Mouse (Mus musculus) heart, embryonic 14.5 days (tissue): Measurements from ENCODE around the gene Gm7137. TPM values are rescaled to one million over a fixed set of nuclear protein-coding genes. Genes with fewer than 3 reads are reported as not detected.
"Not testable (repeated sequence)": the region's sequence is repeated elsewhere in the genome, so short reads cannot be mapped to it uniquely, and the experiment has no call there.

Experiments used
- ATAC-seq: fragments of 200-750 bp; cut with Nextera tagmentation; 2 replicates; pipeline ENCODE4 v1.8.0; 2017; ENCODE audit warnings: low read depth, moderate TSS enrichment; ENCODE audit not compliant: insufficient number of reproducible peaks, insufficient read depth, low FRiP score
- H3K27ac ChIP-seq, 2 experiments: fragments of 200-500 bp in 1 of 2; fragments of 300-500 bp in 1 of 2; sonication (generic) in 1 of 2; replicated peaks in 1 of 2; 2 replicates each; pipeline ENCODE4 v1.5.1; 2012 to 2014; ENCODE audit warnings: low read depth in 2 of 2, low read length in 2 of 2, control low read depth in 1 of 2, mild to moderate bottlenecking in 1 of 2, mixed read lengths in 1 of 2; ENCODE audit not compliant: control insufficient read depth in 1 of 2, insufficient read depth in 1 of 2
- H3K27me3 ChIP-seq: fragments of 300-500 bp; sonication (generic); 2 replicates; pipeline ENCODE4 v1.6.1; 2014; ENCODE audit warnings: mild to moderate bottlenecking, low read length, control low read depth; ENCODE audit not compliant: control insufficient read depth, insufficient read depth
- H3K36me3 ChIP-seq: fragments of 300-500 bp; sonication (generic); 2 replicates; pipeline ENCODE4 v1.6.1; 2014; ENCODE audit warnings: mild to moderate bottlenecking, control low read depth, low read length, mixed read lengths; ENCODE audit not compliant: control insufficient read depth, insufficient read depth
- H3K4me1 ChIP-seq, 2 experiments: fragments of 200-500 bp in 1 of 2; fragments of 300-500 bp in 1 of 2; sonication (generic) in 1 of 2; 2 replicates each; pipeline ENCODE4 v1.6.1; 2012 to 2014; ENCODE audit warnings: low read length in 2 of 2, control low read depth in 1 of 2, mixed read lengths in 1 of 2; ENCODE audit not compliant: control insufficient read depth in 2 of 2, insufficient read depth in 2 of 2
- H3K4me2 ChIP-seq: fragments of 300-500 bp; sonication (generic); 2 replicates; pipeline ENCODE4 v1.6.1; 2014; ENCODE audit warnings: mild to moderate bottlenecking, low read length
- H3K4me3 ChIP-seq, 2 experiments: fragments of 200-500 bp in 1 of 2; fragments of 300-500 bp in 1 of 2; sonication (generic) in 1 of 2; 2 replicates each; pipeline ENCODE4 v1.5.1; 2012 to 2014; ENCODE audit warnings: low read length in 2 of 2, mild to moderate bottlenecking in 2 of 2, control low read depth in 1 of 2, low read depth in 1 of 2, moderate library complexity in 1 of 2; ENCODE audit not compliant: control insufficient read depth in 1 of 2, insufficient read depth in 1 of 2
- H3K9ac ChIP-seq: fragments of 300-500 bp; sonication (generic); 2 replicates; pipeline ENCODE4 v1.6.1; 2014; ENCODE audit warnings: mild to moderate bottlenecking, low read length
- H3K9me3 ChIP-seq: fragments of 300-500 bp; sonication (generic); 2 replicates; pipeline ENCODE4 v1.6.1; 2016; ENCODE audit warnings: low read length, control low read depth; ENCODE audit not compliant: control insufficient read depth
- WGBS: fragments of 180-500 bp; shearing (Covaris S2); extraction: QIAGEN DNeasy Blood & Tissue Kit; methylation state at CpG from one replicate; pipeline ENCODE4 v1.1.7; 2014; 5-methylcytosine and 5-hydroxymethylcytosine counted together
- polyA plus RNA-seq: library from polyadenylated mRNA; unstranded; fragments of >200 nt; fragmentation: Nextera tagmentation; extraction: Ambion mirVana; gene quantifications from 2 replicates; pipeline ENCODE4 v1.2.1, GENCODE M21; 2014

Gm7137 gene
- polyA plus RNA-seq: not detected in 2 replicates

DNA sequence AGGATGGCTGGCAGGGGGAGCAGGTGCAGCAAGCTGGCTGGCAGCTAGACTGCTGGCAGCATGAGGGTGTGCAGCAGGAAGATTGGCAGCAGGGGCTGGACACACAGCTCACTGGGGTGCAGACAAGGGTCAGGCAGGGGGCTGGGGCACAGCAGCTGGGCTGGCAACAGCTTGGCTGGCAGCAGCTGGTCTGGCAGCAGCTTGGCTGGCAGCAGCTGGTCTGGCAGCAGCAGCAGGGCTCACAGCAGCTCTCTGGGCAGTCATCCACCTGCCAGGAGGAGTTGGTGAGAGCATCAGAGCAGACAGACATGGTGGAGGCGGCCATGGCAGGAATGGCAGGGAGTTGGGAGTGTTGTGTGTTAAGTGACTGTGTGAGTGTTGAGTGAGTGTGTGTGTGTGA lies at the start of gene Gm7137:
TSS of gene Gm7137 (minus strand) at position 325 of the 400 bp plus-strand sequence.
- not testable (repeated sequence) for H3K27ac ChIP-seq, H3K27me3 ChIP-seq
- 20% methylated on average over 1 of the region's 1 CpGs for WGBS

DNA sequence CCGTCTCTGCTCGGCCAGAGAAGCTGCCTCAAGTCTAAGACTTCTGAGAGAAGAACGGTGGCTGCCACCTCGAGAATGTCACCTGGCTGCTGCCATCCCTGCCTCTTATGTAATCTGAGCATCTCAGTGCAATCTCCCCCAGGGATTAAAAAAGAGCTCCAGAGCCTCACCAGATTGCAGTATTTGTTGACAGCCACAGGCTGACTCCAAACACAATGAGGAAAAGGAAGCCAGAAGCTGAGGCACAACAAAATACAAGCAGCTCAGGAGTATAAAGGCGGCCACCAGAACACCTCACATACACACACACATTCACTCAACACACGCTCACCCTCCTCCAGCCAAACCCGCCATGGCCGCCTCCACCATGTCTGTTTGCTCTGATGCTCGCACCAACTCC lies 47.6 kb upstream of the Gm7137 start, which contains the start of gene Krtap10-10:
TSS of gene Krtap10-10 (plus strand) at position 301 of the 400 bp plus-strand sequence.
- 66% methylated on average over 9 of the region's 9 CpGs for WGBS
- Histone ChIP-seq H3K4me2 (no peak within 1 kb of the TSS), H3K9me3 (no peaks in the 10 kb centered on the region), H3K27me3 (no peaks in the 10 kb centered on the region), H3K4me1 (no peaks in the 10 kb centered on the region), H3K9ac (no peak within 1 kb of the TSS), H3K27ac (no peak within 1 kb of the TSS), H3K36me3 (no peaks in the 10 kb centered on the region), H3K4me3 (no peak within 1 kb of the TSS)
- no peak for ATAC-seq

More for the DNA sequence above, at the start of gene Gm7137:
- not testable (repeated sequence) for H3K4me1 ChIP-seq, H3K4me2 ChIP-seq, H3K36me3 ChIP-seq, H3K9me3 ChIP-seq, H3K9ac ChIP-seq, ATAC-seq, H3K4me3 ChIP-seq

DNA sequence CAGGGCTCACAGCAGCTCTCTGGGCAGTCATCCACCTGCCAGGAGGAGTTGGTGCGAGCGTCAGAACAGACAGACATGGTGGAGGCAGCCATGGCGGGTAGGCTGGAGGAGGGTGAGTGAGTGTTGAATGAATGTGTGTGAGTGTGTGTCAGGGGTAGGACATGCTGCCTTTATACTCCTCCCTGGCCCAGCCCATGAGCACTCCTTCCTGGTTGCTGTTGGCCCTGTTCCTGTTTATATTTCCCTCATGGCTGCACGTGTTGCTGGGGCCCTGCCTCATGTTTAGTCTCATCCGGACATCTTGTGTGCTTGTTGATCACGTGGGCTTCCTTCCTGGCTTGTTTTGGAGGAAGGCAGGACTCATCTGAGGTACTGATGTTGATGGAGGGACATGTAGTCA lies 39.0 kb upstream of the Gm7137 start, which contains the start of gene Krtap10-4:
TSS of gene Krtap10-4 (minus strand) at position 145 of the 400 bp plus-strand sequence.
- H3K4me2 ChIP-seq: no peak within 1 kb of the TSS
- no peak for ATAC-seq
- WGBS: 61% methylated on average over 6 of the region's 6 CpGs

DNA sequence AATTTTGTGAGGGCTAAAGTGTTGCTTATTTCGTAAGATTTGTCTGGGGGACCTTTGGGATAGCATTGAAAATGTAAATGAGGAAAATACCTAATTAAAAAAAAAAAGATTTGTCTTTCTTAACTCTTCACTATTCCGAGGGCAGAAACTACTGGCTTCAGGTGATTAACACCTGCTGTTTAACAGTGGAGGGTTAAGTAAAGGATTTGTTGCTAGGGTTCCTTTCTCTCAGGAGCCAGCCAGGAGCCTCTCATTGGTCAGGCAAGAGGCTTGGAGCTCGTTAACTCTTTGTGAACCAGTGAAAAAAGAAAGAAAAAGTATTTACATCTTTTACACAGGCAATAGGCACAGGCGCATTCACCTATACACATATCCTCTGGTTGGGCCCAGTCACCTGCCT lies 31.2 kb upstream of the Gm7137 start:
- Histone ChIP-seq H3K27ac (no peak overlapping the region), H3K4me2 (no peak overlapping the region), H3K4me1 (no peaks in the 10 kb centered on the region), H3K36me3 (no peaks in the 10 kb centered on the region), H3K4me3 (no peak overlapping the region), H3K9me3 (no peaks in the 10 kb centered on the region), H3K27me3 (no peaks in the 10 kb centered on the region), H3K9ac (no peak overlapping the region)
- ATAC-seq: no peak
- 44% methylated on average over 4 of the region's 4 CpGs for WGBS

More for the DNA sequence above, 39.0 kb upstream of the Gm7137 start, which contains the start of gene Krtap10-4:
- Histone ChIP-seq H3K4me1 (no peaks in the 10 kb centered on the region), H3K9me3 (no peaks in the 10 kb centered on the region), H3K36me3 (no peaks in the 10 kb centered on the region), H3K4me3 (no peak within 1 kb of the TSS), H3K27ac (no peak within 1 kb of the TSS), H3K9ac (no peak within 1 kb of the TSS), H3K27me3 (no peaks in the 10 kb centered on the region)

DNA sequence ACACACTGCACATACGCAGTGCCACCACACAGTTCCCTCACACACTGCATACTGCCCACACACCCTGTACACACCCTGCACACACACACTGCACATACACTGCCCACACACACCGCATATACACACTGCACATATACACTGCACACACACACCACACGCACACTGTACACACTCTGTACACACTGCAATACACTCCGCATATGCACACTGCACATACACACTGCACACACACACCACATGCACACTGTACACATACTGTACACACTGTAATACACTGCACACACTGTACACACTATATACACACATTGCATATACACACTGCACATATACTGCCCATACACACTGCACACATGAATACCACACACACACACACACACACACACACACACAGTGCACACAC lies 30.5 kb upstream of the Gm7137 start:
- Histone ChIP-seq H3K4me1 (no peaks in the 10 kb centered on the region), H3K4me2 (no peak overlapping the region), H3K9ac (no peak overlapping the region), H3K9me3 (no peaks in the 10 kb centered on the region), H3K27ac (no peak overlapping the region), H3K27me3 (no peaks in the 10 kb centered on the region), H3K4me3 (no peak overlapping the region), H3K36me3 (no peaks in the 10 kb centered on the region)
- WGBS: 91% methylated on average over 4 of the region's 4 CpGs
- ATAC-seq: no peak; the same call in 1 of the 2 replicates

DNA sequence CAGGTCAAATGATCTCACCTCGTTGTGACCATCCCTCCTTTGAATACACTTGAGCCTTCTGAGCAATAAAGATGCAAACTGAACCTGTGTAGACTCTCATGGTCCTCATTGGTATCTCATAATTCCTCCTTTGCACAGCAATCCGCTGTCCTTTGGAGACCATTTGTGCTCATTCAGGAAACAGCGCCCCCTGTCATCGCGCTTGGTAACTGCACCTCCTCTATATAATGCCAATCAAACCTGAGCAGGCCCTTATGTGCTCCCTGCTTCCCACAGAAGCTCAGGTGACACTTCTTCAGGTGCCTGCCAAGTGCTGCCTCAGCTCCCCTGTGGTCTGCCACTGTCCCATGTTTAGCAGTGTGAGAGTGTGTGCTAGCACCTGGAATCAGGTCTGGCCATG lies 27.5 kb upstream of the Gm7137 start:
- Histone ChIP-seq H3K27ac (no peak overlapping the region), H3K9me3 (no peaks in the 10 kb centered on the region), H3K9ac (no peak overlapping the region), H3K36me3 (no peaks in the 10 kb centered on the region), H3K4me2 (no peak overlapping the region), H3K27me3 (no peaks in the 10 kb centered on the region), H3K4me3 (no peak overlapping the region), H3K4me1 (no peaks in the 10 kb centered on the region)
- no peak for ATAC-seq
- 31% methylated on average over 5 of the region's 5 CpGs for WGBS

DNA sequence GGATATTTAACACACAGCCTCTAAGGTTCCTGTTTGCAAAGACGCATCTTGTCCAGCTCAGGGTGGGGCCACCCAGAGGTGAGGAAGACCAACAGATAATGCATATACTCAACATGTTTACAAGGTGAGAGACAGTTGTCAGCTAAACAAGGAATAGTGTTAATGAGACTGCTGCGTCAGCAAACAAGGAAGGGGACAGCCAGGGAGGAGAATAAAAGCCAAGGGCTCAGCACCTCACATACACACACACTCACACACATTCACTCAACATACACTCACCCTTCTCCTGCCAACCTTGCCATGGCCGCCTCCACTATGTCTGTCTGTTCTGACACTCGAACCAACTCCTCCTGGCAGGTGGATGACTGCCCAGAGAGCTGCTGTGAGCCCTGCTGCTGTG lies 26.4 kb upstream of the Gm7137 start, which contains the start of gene Gm2696:
TSS of gene Gm2696 (plus strand) at position 301 of the 400 bp plus-strand sequence.
- 0 out of 2 replicates have a peak, but pooled peaks cover 3% of the 10 kb centered on the region for H3K9me3 ChIP-seq
- H3K9ac ChIP-seq: no peak within 1 kb of the TSS
- no peak within 1 kb of the TSS for H3K27ac ChIP-seq
- no peak for ATAC-seq
- H3K4me3 ChIP-seq: no peak within 1 kb of the TSS
- WGBS: 35% methylated on average over 4 of the region's 4 CpGs
- H3K4me1 ChIP-seq: no peaks in the 10 kb centered on the region
- H3K27me3 ChIP-seq: no peaks in the 10 kb centered on the region
- no peak within 1 kb of the TSS for H3K4me2 ChIP-seq
- no peaks in the 10 kb centered on the region for H3K36me3 ChIP-seq

DNA sequence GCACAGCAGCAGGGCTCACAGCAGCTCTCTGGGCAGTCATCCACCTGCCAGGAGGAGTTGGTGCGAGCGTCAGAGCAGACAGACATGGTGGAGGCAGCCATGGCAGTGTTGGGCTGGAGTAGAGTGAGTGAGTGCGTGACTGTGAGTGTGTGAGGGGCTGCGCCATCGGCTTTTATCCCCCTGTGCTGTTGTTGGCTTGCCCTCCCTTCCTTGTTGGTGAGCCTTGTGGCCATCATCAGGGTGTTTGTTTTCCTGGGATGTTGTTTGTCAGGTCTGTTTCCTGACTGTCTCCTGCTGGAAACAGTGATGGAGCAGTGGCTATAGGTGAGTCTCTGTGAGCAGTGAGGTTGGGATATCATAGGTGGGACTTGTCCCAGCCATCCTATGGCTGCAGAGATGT lies 23.7 kb upstream of the Gm7137 start, which contains the start of gene Gm9507:
TSS of gene Gm9507 (minus strand) at position 101 of the 400 bp plus-strand sequence.
- H3K27ac ChIP-seq: no peak within 1 kb of the TSS
- H3K4me2 ChIP-seq: no peak within 1 kb of the TSS
- H3K36me3 ChIP-seq: no peaks in the 10 kb centered on the region
- no peak within 1 kb of the TSS for H3K4me3 ChIP-seq
- ATAC-seq: no peak
- H3K9ac ChIP-seq: no peak within 1 kb of the TSS
- no peaks in the 10 kb centered on the region for H3K4me1 ChIP-seq
- no peaks in the 10 kb centered on the region for H3K27me3 ChIP-seq
- WGBS: 66% methylated on average over 5 of the region's 5 CpGs
- 0 out of 2 replicates have a peak, but pooled peaks cover 3% of the 10 kb centered on the region for H3K9me3 ChIP-seq
